Mouse (Mus musculus) heart, adult 8-10 months (tissue): Measurements from ENCODE around the gene Ctsf. TPM values are rescaled to one million over a fixed set of nuclear protein-coding genes. Genes with fewer than 3 reads are reported as not detected.
"Not testable (repeated sequence)": the region's sequence is repeated elsewhere in the genome, so short reads cannot be mapped to it uniquely, and the experiment has no call there.

Source experiments
- DNase-seq: peaks from one replicate; pipeline ENCODE4 v3.0.0; 2022; ENCODE audit warnings: low spot score
- total RNA-seq, 4 experiments: library from RNA; stranded (reverse); gene quantifications; 2 replicates each; pipeline ENCODE4 v1.2.4; 2022

Gene Ctsf
- total RNA-seq: 10 to 100 TPM; 77.7 to 86.2 (median 81.6) TPM

- peak; percentile 91 for DNase-seq
Measured at GRCm38 (mm10) chr19:4854552-4855469, at the start of gene Ctsf. Gene Ctsf, plus strand, starts transcription at chr19:4855130.

GRCm38 (mm10) chr19:4810309-4810708, 44.6 kb upstream of the Ctsf start:
- DNase-seq: no peak

DNA sequence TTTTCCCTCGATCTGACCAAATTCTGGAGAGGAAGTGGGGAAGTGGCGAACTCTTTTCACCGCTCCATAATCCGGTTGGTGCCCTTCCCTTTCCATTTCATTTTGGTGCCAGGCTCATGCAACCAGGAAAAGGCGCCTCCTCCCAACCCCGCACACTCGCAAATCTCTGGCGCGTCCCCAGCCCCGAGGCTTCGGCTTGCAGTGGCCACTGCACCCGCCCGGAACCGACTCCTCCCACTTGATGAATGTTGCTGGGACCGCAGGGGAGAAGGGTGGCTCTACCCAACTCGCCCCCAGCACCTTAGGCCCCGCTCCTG, 44.2 kb upstream of the Ctsf start:
- peak; percentile 20 for DNase-seq

DNA sequence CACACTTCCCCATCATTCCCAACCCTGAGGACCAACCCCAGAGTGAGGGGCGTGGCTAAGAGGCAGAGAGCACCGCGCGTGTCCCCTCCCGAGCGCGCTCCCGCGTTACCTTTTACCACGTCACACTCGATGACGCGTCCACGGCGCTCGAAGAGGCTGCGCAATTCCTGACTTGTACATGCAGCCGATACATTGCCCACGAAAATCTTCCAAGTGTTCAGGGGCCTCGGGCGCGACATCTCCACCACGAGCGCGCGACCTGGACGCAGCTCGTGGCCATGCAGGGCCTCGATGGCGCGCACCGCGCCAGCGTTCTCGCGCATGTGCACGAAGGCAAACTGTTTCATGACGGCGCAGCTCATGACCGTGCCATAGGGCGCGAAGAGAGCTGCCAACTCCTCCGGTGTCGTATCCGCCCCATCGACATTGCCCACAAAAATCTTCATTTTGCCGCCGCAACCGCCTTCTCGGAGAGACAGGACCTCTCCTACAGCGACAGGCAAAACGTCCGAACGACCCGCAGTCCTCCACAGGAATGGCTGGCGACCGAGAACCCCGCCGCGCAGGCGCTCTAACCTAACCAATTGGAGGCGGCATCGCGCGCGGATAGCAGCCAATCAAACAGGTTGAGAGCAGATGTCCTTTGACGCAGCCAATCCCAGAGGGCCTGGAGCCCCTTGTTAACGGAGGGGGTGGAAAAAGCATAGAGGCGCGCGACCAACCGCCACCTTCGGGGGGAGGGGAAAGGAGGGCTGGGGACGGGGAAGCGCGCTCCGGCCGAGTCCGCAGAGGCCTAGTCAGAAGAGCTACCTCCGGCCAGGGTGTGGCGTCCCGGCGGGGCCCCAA, 43.6 kb upstream of the Ctsf start, which contains the start of the genes Gm21992 and Rbm14:
Gene Gm21992, minus strand, starts transcription at position 550 of the 846 bp plus-strand sequence.
Gene Rbm14, minus strand, starts transcription at position 572 of the 846 bp plus-strand sequence.
- DNase-seq: peak; percentile 99

DNA sequence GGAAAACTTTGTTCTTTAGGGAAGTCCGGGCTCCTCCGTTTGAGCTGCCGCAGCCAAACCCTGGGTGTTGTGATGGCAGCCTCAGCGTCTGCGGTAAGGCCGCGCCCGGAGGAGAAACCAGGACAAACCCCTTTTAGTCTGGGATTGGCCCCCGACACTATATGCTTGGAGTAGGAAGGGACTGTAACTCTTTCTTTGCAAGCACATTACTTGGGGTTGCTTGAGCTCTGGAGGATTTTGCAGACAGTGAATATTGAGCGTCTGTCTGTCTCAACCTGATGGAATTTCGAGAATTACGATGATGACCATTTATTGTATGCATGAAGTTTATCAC, 43.1 kb upstream of the Ctsf start:
- no peak for DNase-seq

DNA sequence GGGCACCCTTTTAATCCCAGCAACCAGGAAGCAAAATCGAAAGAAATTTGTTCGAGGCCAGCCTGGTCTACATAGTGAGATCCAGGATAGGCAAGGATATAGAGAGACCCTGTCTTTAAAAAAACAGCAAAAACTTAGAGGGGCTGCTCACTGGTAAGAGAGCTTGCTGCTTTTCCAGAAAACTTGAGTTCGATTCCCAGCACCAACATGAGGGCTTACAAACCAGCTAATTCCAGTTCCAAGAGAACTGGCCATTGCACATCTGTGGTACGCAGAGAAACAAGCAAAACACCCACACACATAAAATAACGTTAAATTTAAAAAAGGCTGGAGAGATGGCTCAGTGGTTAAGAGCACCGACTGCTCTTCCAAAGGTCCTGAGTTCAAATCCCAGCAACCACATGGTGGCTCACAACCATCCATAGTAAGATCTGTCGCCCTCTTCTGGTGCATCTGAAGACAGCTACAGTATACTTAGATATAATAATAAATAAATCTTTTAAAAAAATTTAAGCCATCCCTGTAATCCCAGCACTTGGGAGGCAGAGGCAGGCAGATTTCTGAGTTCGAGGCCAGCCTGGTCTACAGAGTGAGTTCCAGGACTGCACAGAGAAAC, 42.5 kb upstream of the Ctsf start:
- not testable (repeated sequence) for DNase-seq

DNA sequence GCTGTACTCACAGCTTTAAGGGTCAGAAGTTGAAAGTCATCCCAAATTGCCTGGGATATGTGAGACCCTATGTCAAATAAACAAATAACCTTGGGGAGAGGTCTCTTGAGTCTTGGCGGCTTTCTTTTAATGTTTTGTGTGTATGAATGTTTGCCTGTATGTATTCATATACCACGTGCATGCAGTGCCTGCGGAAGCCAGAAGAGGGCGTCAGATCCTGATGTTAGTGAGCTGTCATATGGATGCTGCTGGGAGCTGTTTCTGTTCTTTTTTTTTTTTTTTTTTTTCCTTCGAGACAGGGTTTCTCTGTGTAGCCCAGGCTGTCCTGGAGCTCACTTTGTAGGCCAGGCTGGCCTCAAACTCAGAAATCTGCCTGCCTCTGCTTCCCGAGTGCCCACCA, 41.9 kb upstream of the Ctsf start:
- no peak for DNase-seq

GRCm38 (mm10) chr19:4817182-4817835, 37.6 kb upstream of the Ctsf start:
- DNase-seq: no peak

- DNase-seq: peak; percentile 78
Measured at GRCm38 (mm10) chr19:4820678-4821303, 34.1 kb upstream of the Ctsf start.

GRCm38 (mm10) chr19:4828444-4829114, 26.4 kb upstream of the Ctsf start:
- DNase-seq: no peak

GRCm38 (mm10) chr19:4829156-4829555, 25.8 kb upstream of the Ctsf start:
- DNase-seq: peak; percentile 69

DNA sequence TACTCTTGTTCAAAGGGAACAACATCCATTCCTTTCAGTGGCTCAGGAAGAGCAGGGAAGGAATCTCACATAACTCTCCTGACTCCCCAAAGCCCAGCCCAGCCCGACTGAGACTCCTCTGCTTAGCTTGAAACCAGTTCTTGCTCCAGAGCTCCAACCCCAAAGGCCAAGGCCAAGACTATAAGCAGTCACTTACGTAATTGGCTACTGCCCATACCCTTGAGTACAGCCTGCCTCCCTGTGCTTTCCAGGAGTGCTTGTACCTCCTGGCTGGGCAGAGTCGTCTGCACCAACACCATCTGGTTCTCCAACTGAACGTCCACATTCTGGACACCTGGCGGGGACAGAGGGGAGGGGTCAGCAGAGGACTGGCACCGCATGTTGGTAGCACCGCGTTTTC, 21.0 kb upstream of the Ctsf start:
- DNase-seq: no peak

GRCm38 (mm10) chr19:4836096-4836495, 18.8 kb upstream of the Ctsf start:
- DNase-seq: no peak

DNA sequence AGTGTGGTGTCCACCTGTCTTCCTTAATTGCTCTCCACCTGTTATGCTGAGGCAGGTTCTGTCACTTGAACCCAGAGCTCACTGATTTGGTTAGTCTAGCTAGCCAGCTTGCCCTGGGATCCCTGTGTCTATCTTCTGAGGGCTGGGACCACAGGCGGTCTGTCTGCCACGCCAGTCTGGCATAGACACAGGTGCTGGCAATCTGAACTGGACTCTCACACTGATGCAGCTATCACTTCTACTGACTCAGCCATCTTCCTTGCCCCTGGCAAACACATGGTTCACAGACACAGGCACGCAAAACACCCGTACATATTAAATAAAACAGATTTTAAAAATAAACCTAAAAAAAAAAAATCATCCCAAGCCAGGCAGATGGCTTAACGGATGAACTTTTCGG, 17.9 kb upstream of the Ctsf start:
- DNase-seq: no peak

GRCm38 (mm10) chr19:4838526-4839140, 16.3 kb upstream of the Ctsf start:
- no peak for DNase-seq

GRCm38 (mm10) chr19:4839149-4839548, 15.8 kb upstream of the Ctsf start, which contains the start of the genes Ccs and Ccdc87:
Gene Ccs, minus strand, starts transcription at chr19:4839332.
Gene Ccdc87, plus strand, starts transcription at chr19:4839366.
- peak; percentile 97 for DNase-seq

- no peak for DNase-seq
Measured at GRCm38 (mm10) chr19:4840848-4841247, 14.1 kb upstream of the Ctsf start.

- no peak for DNase-seq
Measured at GRCm38 (mm10) chr19:4842611-4843010, 12.3 kb upstream of the Ctsf start.

DNA sequence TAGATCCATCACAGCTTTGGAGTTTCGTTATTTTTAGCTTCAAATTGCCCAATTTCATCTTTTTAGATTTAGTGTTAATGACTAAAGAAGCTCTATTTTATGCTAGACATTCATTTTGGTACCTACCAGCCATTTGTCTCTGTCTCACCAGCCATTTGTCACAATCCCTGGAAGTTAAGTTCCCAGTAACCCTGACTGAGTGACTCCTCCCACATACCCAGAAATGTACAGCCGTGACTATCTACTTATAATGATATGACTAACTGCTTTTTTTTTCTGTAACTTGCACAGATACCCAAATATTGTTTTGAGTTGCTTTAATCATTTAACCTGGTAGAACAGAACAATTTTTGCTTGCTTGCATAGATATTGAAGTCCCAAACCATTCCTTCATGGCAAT, 9.1 kb upstream of the Ctsf start:
- no peak for DNase-seq

DNA sequence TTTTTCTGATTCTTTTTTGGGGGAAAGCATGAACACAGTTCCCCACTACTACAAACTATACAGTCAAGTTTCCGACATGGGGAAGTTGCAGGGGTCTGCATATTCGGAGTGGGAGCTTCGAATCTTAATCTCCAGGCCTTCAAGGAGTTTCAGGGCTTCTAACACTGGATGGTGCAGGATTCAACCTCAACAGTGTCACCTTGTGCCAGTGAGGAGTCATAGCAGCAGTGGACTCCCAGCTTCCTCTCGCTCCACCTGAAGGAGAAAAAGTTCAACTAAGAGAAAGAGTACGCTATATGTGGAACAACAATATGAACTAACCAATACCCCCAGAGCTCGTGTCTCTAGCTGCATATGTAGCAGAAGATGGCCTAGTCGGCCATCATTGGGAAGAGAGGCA, 7.4 kb upstream of the Ctsf start:
- no peak for DNase-seq
